Mouse (Mus musculus): ENCODE results near the gene Dennd1b. TPM values are rescaled to one million over a fixed set of nuclear protein-coding genes. Genes with fewer than 3 reads are reported as not detected.

Gene Dennd1b
- total RNA-seq, 2 experiments from 2014 or later, result 56.1 to 59.9 TPM

DNA sequence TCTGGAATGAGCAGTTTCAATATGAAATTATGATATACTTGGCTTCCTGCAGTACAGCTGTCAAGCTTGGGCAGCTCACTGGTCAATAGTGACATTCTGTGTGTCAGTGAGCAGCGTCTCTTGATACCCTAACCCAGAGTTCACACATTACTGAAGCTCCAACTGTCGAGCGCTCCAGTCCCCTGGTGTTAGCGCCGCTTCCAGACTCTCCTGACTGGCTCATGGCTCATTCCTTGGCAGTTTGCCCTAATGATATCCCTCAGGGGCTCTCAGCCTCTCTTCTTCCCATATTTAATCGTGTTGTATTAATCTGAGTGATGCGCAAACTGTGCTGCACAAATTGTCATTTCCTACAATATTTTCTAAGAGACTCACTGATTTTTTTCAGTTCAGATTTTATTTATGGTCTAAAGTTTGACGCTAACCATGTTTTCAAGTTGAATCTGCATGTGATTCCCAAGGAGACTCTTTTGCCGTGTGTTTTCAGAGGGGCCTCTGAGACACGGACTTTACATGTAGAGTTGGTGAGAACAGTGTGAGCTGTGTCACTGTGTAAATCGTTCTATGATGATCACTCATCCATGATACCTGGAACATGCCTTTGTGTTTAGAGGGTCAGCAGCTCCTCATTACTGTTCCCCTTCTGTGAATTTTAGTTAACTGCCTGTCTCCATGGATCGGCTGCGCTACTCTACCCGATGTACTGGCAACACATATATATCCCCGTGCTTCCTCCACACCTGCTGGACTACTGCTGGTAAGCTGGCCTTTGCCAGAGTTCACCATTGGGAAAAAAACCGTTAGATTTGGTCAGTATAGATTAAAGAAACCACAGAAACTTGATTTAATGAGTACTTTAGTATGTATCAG lies 117.5 kb downstream of the Dennd1b start:
- H3K27ac ChIP-seq, result peak overlapping the region; percentile 21; the same call in 1 of the 2 replicates

DNA sequence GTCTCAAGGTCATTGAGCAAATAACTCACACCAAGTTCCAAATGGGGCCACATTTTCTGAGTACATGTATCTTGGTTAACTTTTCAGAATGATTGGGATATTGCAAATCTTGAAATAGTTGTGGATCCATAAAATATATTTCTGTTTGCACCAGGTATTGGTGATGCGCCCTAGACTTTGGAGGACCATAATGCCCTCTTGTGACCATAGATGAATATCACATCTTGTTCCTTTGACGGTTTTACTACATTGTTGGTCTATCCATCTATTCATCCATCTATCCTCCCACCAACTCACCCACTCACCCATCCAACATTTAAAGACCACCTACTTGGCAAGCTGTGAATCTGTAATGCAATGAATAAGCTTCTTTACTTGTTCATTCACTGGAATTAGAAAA lies 120.1 kb downstream of the Dennd1b start:
- no peak overlapping the region for H3K27ac ChIP-seq
- DNase-seq (ENCODE audit: low spot score in 2 of 2), result no peak
- H3K4me3 ChIP-seq, result no peak overlapping the region
- TF ChIP-seq CTCF (conservative IDR thresholded peaks at IDR 0.05), result peak; percentile 74

More for the DNA sequence above, 117.5 kb downstream of the Dennd1b start:
- no peak for DNase-seq (ENCODE audit: low spot score in 2 of 2)
- no peak for TF ChIP-seq CTCF (conservative IDR thresholded peaks at IDR 0.05)
- no peak overlapping the region for H3K4me3 ChIP-seq

DNA sequence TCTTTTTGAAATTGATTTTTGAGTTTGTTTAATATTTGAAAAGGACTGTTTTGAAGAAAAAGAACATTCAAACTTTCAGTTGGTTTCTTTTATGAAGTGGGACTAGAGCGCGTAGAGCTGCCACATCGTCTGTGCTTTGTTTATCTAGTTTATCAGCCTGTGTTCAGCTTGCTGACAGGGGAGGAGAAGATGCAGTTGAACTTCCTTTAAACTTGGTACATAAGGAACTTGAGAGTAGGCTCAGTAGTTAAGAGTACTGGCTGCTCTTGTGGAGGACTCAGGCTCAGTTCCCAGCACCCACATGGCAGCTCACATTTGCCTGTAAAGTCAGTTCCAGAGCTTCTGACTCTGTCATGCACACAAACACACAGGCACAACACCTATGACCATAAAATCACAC lies 124.3 kb downstream of the Dennd1b start:
- DNase-seq (ENCODE audit: low spot score in 2 of 2), result no peak
- no peak overlapping the region for H3K4me3 ChIP-seq
- TF ChIP-seq CTCF (conservative IDR thresholded peaks at IDR 0.05), result no peak
- H3K27ac ChIP-seq, result no peak overlapping the region

DNA sequence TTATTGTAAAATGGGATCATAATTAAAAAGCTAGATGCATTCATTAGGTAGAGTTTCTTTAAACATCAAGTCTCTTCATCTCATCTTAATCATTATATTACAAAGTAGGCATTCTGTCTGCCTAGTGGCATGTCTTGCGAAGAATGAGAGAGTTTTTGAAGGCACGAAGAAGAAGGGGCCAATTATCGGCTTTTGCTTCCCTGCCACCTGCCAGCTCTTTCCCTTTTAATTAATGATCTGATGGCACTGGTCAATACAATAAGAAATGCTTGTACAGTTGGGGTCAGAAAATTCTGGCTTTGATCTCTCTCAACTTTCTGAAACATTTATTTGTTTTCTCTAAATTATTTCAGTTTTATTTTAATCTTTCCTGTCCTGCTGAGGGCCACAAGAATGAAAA lies 127.5 kb downstream of the Dennd1b start:
- no peak for DNase-seq (ENCODE audit: low spot score in 2 of 2)
- no peak overlapping the region for H3K4me3 ChIP-seq
- TF ChIP-seq CTCF (conservative IDR thresholded peaks at IDR 0.05), result no peak
- no peak overlapping the region for H3K27ac ChIP-seq

DNA sequence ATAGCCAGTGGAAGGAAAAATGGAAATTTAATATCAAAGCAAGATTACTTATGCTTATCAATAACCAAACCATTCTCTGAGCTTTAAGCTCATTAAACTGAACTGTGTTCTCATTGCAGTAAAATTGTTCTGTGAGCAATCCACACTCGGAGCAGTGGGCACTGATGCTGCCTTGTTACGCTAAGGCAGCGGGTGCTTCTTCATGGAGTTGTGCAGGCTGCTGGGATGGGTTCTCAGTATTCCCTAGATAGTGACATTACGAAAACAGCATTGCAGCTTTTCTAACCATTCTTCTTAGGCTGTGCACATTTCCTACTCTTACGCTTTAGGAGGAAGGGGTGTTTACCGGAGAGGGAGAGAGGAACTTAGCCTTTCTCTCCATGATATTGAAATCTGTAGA lies 128.5 kb downstream of the Dennd1b start:
- Histone ChIP-seq H3K27ac (no peak overlapping the region), H3K4me3 (no peak overlapping the region)
- TF ChIP-seq CTCF (conservative IDR thresholded peaks at IDR 0.05), result no peak

GRCm38 (mm10) chr1:139092144-139092543 lies 128.9 kb downstream of the Dennd1b start:
- no peak for TF ChIP-seq CTCF (conservative IDR thresholded peaks at IDR 0.05)
- peak in 1 of 2 experiments; percentile 8 for DNase-seq (ENCODE audit: low spot score in 2 of 2)
- no peak overlapping the region for H3K4me3 ChIP-seq
- H3K27ac ChIP-seq, result no peak overlapping the region

More for the DNA sequence above, 128.5 kb downstream of the Dennd1b start:
- DNase-seq (ENCODE audit: low spot score in 2 of 2), result peak in 1 of 2 experiments; percentile 6

DNA sequence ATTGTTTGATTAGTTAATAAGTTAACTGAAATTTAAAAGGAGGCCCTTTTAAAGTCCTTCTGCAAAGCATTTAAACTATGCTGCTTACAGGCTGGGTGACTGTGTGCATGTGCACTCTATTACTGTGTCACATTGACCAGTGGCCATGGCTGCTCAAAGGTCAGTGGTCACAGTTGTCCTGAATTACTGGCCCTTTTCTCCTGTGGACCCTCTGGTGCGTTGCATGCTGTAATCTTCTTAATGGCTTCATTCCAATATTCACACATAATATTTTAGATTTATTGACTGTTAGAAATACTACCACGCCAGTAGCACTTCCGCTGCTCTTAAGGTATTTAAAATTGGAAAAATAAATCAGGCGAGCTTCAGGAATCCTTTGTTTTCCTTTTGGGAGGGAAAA lies 129.5 kb downstream of the Dennd1b start:
- TF ChIP-seq CTCF (conservative IDR thresholded peaks at IDR 0.05), result no peak
- Histone ChIP-seq H3K27ac (no peak overlapping the region), H3K4me3 (no peak overlapping the region)
- DNase-seq (ENCODE audit: low spot score in 2 of 2), result peak in 1 of 2 experiments; percentile 3

GRCm38 (mm10) chr1:139096369-139096768 lies 133.1 kb downstream of the Dennd1b start:
- no peak for DNase-seq (ENCODE audit: low spot score in 2 of 2)
- Histone ChIP-seq H3K27ac (no peak overlapping the region), H3K4me3 (no peak overlapping the region)
- no peak for TF ChIP-seq CTCF (conservative IDR thresholded peaks at IDR 0.05)

- TF ChIP-seq CTCF (conservative IDR thresholded peaks at IDR 0.05), result no peak
- Histone ChIP-seq H3K27ac (no peak overlapping the region), H3K4me3 (no peak overlapping the region)
- DNase-seq (ENCODE audit: low spot score in 2 of 2), result no peak
Observed at GRCm38 (mm10) chr1:139098088-139098487, 134.9 kb downstream of the Dennd1b start.

GRCm38 (mm10) chr1:139101725-139102124 lies 138.5 kb downstream of the Dennd1b start:
- Histone ChIP-seq H3K27ac (peak overlapping the region; percentile 47; the same call in 1 of the 2 replicates), H3K4me3 (no peak overlapping the region)
- no peak for DNase-seq (ENCODE audit: low spot score in 2 of 2)
- TF ChIP-seq CTCF (conservative IDR thresholded peaks at IDR 0.05), result no peak

- TF ChIP-seq CTCF (conservative IDR thresholded peaks at IDR 0.05), result no peak
- no peak for DNase-seq (ENCODE audit: low spot score in 2 of 2)
- Histone ChIP-seq H3K27ac (no peak overlapping the region), H3K4me3 (no peak overlapping the region)
Observed at GRCm38 (mm10) chr1:139108251-139108650, 145.0 kb downstream of the Dennd1b start.

DNA sequence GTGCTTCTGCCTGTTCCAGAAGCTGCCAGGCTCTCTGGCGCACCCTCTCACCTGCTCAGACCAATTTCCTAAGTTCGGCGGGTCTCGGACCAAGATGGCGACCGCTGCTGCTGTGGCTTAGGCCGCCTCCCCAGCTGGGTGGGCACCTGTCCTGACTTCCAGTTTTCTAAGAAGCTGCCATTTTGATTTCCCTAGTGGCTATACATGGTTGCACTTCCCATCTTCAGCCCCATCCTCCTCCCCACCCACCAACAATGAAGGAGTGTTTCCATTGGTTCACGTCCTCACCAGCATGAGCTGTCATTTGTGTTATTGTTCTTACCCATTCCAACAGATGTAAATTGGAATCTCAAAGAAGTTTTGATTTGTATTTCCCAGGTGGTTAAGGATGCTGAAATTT lies 159.4 kb downstream of the Dennd1b start:
- Histone ChIP-seq H3K27ac (no peak overlapping the region), H3K4me3 (no peak overlapping the region)
- no peak for DNase-seq (ENCODE audit: low spot score in 2 of 2)
- no peak for TF ChIP-seq CTCF (conservative IDR thresholded peaks at IDR 0.05)

GRCm38 (mm10) chr1:139139644-139140043 lies 176.4 kb downstream of the Dennd1b start:
- no peak for DNase-seq (ENCODE audit: low spot score in 2 of 2)

GRCm38 (mm10) chr1:139145516-139145915 lies 182.3 kb downstream of the Dennd1b start:
- TF ChIP-seq CTCF (conservative IDR thresholded peaks at IDR 0.05), result no peak
- no peak overlapping the region for H3K4me3 ChIP-seq
- no peak for DNase-seq (ENCODE audit: low spot score in 2 of 2)
- H3K27ac ChIP-seq, result no peak overlapping the region

More at GRCm38 (mm10) chr1:139139644-139140043, 176.4 kb downstream of the Dennd1b start:
- Histone ChIP-seq H3K27ac (no peak overlapping the region), H3K4me3 (no peak overlapping the region)
- no peak for TF ChIP-seq CTCF (conservative IDR thresholded peaks at IDR 0.05)

Measured in layer of hippocampus, adult 2 months (tissue).